Mouse (Mus musculus) skeletal muscle tissue, adult 2 months (tissue): Measurements from ENCODE around the gene Med13l.
A peak's percentile ranks its signal among the peaks of the same experiment; 100 is the strongest.

Source experiments
- DNase-seq: peaks from one replicate; pipeline ENCODE4 v3.0.0-alpha.2; 2012; ENCODE audit warnings: low read depth, low spot score

Gene Med13l

GRCm38 (mm10) chr5:118560385-118561085 lies at the start of gene Med13l:
TSS of gene Med13l (plus strand) at chr5:118560679.
- peak; percentile 42 for DNase-seq

- no peak for DNase-seq
Measured at GRCm38 (mm10) chr5:118510969-118511368, 49.5 kb upstream of the Med13l start.

GRCm38 (mm10) chr5:118513005-118513404 lies 47.5 kb upstream of the Med13l start:
- DNase-seq: no peak

DNA sequence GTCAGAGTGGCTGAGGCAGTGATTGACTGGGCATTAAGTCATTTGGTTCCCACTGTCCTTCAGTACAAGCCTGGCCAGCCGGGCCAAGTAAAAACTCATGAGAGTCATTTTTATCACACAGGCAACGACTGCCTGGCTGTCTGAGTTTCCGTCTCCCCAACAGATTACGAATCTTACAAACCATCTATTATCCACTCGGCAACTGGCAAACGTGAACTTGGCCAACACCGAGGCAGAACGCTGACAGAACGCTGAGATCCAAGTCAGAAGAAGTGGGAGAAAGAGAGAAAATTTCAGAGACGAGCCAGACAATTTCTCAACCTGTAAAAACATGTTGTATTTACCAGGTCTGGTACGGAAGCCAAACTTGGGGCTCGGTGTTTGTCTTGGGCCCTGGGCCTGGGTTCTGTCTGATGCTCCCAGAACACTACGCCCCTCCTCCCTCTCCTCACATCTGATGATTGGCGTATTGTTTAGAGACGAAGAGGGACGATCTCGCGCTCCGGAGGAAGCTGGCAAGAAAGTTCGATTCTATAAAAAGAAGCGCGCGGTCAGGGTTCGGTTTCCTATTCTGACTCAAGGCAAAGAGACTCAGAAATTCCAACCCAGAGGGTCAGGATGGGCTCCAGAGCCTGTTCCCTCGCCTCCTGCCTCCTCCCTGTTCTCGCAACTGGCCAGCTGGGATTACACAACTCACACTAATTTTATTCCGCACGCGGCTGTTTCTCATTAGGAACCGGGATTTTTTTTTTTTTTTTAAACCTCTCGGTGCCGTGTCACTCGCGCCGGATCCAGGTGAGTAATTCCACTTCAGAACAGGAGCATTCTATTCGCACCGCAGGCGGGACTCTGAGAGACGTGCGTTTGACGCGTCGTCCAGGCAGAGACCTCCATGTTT lies 46.6 kb upstream of the Med13l start:
- DNase-seq: peak; percentile 86

GRCm38 (mm10) chr5:118514527-118514831 lies 46.0 kb upstream of the Med13l start:
- DNase-seq: no peak

DNA sequence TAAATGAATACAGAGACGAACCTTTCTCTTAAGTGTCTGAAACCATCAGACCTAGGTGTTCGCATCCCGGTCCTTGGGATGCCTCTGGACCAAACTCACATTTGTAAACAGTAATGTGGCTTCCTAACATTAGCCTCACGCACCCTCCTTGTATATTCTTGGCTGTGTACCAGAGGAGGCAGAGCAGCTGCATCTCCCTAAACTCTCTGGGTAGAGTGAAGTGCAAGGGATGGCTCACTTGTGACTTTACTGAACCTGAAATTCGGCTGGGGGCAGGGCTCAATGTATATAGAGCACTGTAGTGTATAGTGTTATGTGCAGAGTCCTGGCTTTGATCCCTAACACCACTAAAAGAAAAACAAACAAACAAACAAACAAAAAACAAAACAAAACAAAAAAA lies 45.6 kb upstream of the Med13l start:
- peak; percentile 20 for DNase-seq

GRCm38 (mm10) chr5:118515280-118515721 lies 45.2 kb upstream of the Med13l start:
- peak; percentile 12 for DNase-seq

DNA sequence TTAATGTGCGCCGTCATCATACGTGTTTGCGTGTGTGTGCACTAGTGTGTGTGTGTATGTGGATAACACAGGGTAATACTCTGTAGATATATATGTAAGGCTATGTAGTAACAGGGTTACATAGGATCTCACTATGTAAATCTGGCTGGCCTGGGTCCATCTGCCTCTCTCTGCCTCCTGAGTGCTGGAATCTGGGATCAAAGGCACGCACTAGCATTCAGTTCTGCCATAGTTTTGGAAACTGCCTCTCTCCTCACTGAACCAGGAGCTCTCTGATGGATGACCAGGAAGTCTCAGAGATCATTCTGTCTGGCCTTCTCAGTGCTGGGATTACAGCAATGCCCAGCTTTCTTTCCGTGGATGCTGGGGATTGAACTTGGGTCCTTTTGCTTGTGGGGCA lies 44.4 kb upstream of the Med13l start:
- DNase-seq: no peak

DNA sequence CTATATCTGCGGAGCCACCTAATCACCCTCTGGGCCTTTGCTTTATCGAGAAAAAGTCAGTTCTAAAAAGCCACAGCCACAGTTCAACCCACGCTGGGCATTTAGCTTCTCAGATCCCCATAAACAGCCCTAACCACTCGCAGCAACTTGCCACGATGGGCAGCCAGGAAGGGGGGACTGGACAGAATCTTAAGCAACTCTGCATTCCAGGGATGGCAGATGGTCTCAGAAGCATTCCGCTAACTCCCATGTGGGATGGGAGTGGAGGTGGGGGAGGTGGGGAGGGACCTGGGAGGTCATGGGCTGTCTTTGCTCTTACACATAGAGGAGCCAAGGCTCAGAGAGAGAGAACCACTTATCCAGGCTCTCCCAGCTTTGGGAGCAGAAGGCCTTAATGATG lies 44.0 kb upstream of the Med13l start:
- DNase-seq: no peak

DNA sequence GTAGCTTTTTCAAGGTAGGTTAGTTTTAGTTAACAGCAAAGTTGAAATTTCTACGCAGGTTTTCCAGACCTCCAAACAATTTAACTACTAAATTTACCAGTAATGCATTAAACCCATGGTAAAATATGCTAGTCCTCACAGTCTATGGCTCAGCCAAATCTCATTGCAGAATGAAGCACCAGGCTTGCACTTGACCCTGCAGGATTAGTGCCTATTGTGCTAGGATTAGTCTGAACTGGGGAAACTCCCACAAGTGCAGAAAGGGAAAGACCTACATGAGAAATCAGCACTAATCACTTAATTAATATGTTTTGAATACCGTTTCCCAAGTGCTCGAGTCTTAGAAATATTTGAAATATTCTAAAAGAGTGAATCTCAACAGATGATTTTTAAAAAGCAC lies 40.0 kb upstream of the Med13l start:
- no peak for DNase-seq

GRCm38 (mm10) chr5:118524400-118524799 lies 36.1 kb upstream of the Med13l start:
- DNase-seq: peak; percentile 31

- no peak for DNase-seq
Measured at GRCm38 (mm10) chr5:118525634-118526033, 34.8 kb upstream of the Med13l start.

- no peak for DNase-seq
Measured at GRCm38 (mm10) chr5:118526504-118526903, 34.0 kb upstream of the Med13l start.

GRCm38 (mm10) chr5:118529241-118529640 lies 31.2 kb upstream of the Med13l start:
- DNase-seq: no peak

- DNase-seq: no peak
Measured at GRCm38 (mm10) chr5:118532125-118532524, 28.4 kb upstream of the Med13l start.

DNA sequence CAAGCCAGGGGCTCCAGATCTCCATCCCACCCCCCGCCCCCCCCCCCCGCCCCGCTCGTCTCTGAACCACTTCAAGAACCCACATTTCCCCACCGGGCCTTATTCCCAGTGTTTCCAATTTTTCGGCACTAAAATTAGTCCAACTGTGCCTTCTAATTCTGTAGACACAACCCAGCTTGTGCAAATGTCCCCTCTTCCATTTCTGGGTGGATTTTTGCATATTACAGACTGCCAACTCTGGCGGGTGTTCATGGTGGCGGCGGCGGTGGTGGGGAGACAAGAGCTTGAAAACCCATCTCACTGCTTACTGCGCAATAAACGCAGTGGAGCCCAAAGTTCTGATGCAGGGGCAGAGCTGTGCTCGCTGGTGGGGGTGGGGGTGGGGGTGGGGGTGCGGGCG lies 27.8 kb upstream of the Med13l start:
- no peak for DNase-seq

DNA sequence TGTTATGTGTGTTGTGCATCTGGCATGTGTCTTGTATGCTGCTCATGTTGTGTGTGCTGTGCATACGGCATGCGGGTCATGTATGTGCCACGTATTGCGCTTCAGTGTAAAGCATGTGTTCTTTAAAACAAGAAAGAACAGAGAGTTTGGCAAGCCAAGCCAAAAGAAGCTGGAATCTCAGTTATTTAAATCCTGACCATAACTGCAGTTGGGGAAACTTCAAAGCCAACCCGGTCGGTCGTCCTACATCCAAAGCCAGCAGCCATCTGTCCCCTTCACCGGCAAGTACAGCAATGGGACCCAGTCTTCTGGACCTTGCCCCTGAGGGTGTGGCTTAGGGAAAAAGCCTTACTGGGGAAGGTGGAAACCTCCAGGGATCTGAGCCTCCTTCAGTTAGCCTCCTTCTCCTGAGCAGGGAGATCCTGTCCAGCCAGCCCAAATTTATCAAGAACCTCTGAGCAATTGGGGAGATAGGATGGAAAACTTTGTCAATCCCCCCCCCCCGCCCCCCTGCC lies 26.0 kb upstream of the Med13l start:
- DNase-seq: no peak

GRCm38 (mm10) chr5:118535130-118535529 lies 25.3 kb upstream of the Med13l start:
- DNase-seq: no peak

DNA sequence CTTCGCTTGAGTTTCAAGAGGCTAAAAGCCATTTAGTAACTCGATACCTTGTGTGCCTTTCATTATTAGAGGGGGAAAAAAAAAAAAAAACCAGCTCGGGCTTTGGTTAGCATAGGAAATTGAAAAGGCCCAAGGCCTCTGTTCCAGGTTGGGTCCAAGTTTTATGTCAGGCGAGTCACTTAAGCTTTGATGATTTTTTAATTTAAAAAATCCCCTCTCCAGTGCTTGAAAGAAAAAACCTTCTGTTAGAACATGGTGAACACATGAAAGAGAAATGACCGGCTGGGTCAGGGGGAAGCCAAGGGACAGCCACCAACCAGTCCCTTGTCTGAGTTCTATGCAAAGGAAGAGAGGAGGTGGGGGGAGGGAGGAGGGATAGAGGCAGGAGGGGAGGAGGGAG lies 22.0 kb upstream of the Med13l start:
- no peak for DNase-seq

GRCm38 (mm10) chr5:118543816-118544215 lies 16.7 kb upstream of the Med13l start:
- no peak for DNase-seq

GRCm38 (mm10) chr5:118550493-118550892 lies 10.0 kb upstream of the Med13l start:
- no peak for DNase-seq

DNA sequence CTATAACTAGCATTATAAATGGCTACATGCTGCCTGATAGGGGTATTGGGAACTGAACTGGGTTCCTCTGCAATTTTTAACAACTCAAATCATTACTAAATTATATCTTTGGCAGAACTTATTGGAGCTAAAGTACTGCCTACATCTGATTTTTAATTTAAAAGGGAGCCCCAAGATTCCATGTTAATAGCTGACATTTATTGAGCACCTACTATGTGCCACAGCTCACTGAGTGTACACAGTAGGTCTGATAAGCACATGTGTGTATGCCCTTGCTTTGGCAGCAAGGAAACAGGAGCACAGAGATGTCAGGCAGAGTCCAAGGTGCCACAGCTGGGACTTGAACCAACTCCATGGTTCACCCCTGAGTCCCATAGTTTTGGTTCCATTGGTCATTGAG lies 7.2 kb upstream of the Med13l start:
- DNase-seq: no peak

DNA sequence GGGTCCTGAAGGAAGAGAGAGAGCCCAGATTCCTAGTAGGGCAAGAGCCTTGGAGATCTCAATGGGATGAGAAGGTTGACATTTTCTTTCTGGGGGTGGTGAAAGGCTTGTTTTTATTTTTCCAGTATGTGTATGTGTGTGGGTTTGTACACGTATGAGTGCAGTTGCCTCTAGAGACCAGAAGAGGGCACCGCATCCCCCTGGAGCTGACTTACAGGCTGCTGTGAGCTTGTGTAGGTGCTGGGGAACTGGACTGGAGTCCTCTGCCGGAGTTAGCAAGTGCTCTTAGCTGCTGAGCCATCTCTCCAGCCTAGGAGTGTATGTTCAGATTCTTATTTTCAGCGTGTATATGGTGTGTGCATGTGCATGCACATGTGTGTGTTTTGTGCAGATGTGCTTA lies 5.2 kb upstream of the Med13l start:
- DNase-seq: no peak
